ENCODE assay signal across 8 mouse cellular contexts in genomic region chr9:41951472-41952129, GRCm38 (mm10).
DNase-seq lines count a peak whose midpoint lies in the region; ATAC-seq and TF ChIP-seq lines count a peak whose summit lies in the region.

No protein-coding gene starts in this region.

- peak overlapping the region; percentile 90 for H3K27ac ChIP-seq in heart, embryonic 16.5 days (ENCODE audit: low read length)
- H3K27ac ChIP-seq in forebrain, embryonic 15.5 days (replicated peaks) = peak overlapping the region; percentile 96
- no peak overlapping the region for H3K27ac ChIP-seq in liver, embryonic 14.5 days

- H3K36me3 ChIP-seq in heart, embryonic 16.5 days (ENCODE audit: control insufficient read depth, insufficient read depth) = no peaks in the 10 kb centered on the region
- H3K36me3 ChIP-seq in forebrain, embryonic 15.5 days = no peaks in the 10 kb centered on the region
- H3K36me3 ChIP-seq in liver, embryonic 14.5 days (replicated peaks; ENCODE audit: control insufficient read depth, insufficient read depth, low read depth) = no peaks in the 10 kb centered on the region

- WGBS in heart, embryonic 16.5 days = 12% methylated on average over 16 of the region's 16 CpGs
- WGBS in forebrain, embryonic 15.5 days = 5% methylated on average over 16 of the region's 16 CpGs
- WGBS in liver, embryonic 14.5 days (ENCODE audit: insufficient replicate concordance) = 15% methylated on average over 16 of the region's 16 CpGs

- H3K4me2 ChIP-seq in heart, embryonic 16.5 days (ENCODE audit: low read depth, low read length) = peak overlapping the region; percentile 88
- H3K4me2 ChIP-seq in forebrain, embryonic 15.5 days (replicated peaks) = peak overlapping the region; percentile 74
- H3K4me2 ChIP-seq in liver, embryonic 14.5 days (ENCODE audit: low read depth) = peak overlapping the region; percentile 60

- no peak for TF ChIP-seq EP300 in liver, embryonic 14.5 days (IDR thresholded peaks at IDR 0.05; ENCODE audit: low read depth)

- H3K27me3 ChIP-seq in heart, embryonic 16.5 days (ENCODE audit: control insufficient read depth, insufficient read depth, low read length) = no peaks in the 10 kb centered on the region
- H3K27me3 ChIP-seq in forebrain, embryonic 15.5 days = no peaks in the 10 kb centered on the region
- no peaks in the 10 kb centered on the region for H3K27me3 ChIP-seq in liver, embryonic 14.5 days (ENCODE audit: control insufficient read depth, insufficient read depth, low read length)

- peak overlapping the region; percentile 85 for H3K9ac ChIP-seq in heart, embryonic 16.5 days (ENCODE audit: low read length)
- peak overlapping the region; percentile 66 for H3K9ac ChIP-seq in forebrain, embryonic 15.5 days (replicated peaks)
- H3K9ac ChIP-seq in liver, embryonic 14.5 days (replicated peaks) = no peak overlapping the region

- TF ChIP-seq CTCF in liver, embryonic 14.5 days (IDR thresholded peaks at IDR 0.05; ENCODE audit: low read depth) = no peak

- no peak for DNase-seq in heart, postnatal 4 days
- DNase-seq in Muller cell, postnatal 12 days (ENCODE audit: inconsistent ontology term) = peak; percentile 93
- DNase-seq in liver, embryonic 14.5 days (ENCODE audit: low read depth in 3 of 3, low spot score in 3 of 3) = no peak
- no peak for DNase-seq in urinary bladder, postnatal 10 days (ENCODE audit: low spot score)
- DNase-seq in right cerebral cortex, postnatal 36 days (ENCODE audit: low spot score in 2 of 2) = no peak
- no peak for DNase-seq in cerebellum, postnatal 14 days

- H3K4me1 ChIP-seq in heart, embryonic 16.5 days (ENCODE audit: control insufficient read depth, insufficient read depth, low read length) = peaks cover 11% of the 10 kb centered on the region
- peaks cover 52% of the 10 kb centered on the region for H3K4me1 ChIP-seq in forebrain, embryonic 15.5 days
- peaks cover 0 to 3% of the 10 kb centered on the region in 2 experiments; a peak in 2 of 4 replicates for H3K4me1 ChIP-seq in liver, embryonic 14.5 days (replicated peaks; ENCODE audit: control insufficient read depth in 2 of 2, insufficient read depth in 2 of 2, low read length in 1 of 2)

- ATAC-seq in heart, embryonic 16.5 days (replicated peaks; ENCODE audit: extremely low read depth, insufficient read depth, low FRiP score) = peak; percentile 38
- ATAC-seq in forebrain, embryonic 15.5 days (replicated peaks) = peak; percentile 65
- no peak for ATAC-seq in liver, embryonic 14.5 days (ENCODE audit: insufficient read depth)

- no peaks in the 10 kb centered on the region for H3K9me3 ChIP-seq in heart, embryonic 16.5 days (replicated peaks; ENCODE audit: control insufficient read depth, low read length)
- no peaks in the 10 kb centered on the region for H3K9me3 ChIP-seq in forebrain, embryonic 15.5 days
- H3K9me3 ChIP-seq in liver, embryonic 14.5 days (ENCODE audit: control insufficient read depth, low read length) = no peaks in the 10 kb centered on the region

- H3K4me3 ChIP-seq in heart, embryonic 16.5 days (ENCODE audit: low read length) = peak overlapping the region; percentile 63
- peak overlapping the region; percentile 47 for H3K4me3 ChIP-seq in forebrain, embryonic 15.5 days
- H3K4me3 ChIP-seq in liver, embryonic 14.5 days (ENCODE audit: insufficient read depth in 1 of 2, low read depth in 2 of 2, low read length in 2 of 2) = no peak overlapping the region; a peak in 2 of 4 replicates

Comparison
In these comparisons a context has a peak if more than half of its experiments do, and no peak if none do; other contexts are left out.
1. H3K4me3 ChIP-seq: peak in heart, embryonic 16.5 days (single experiment) and forebrain, embryonic 15.5 days (single experiment); none in liver, embryonic 14.5 days (0 of 2).
2. Peak in every context shown above with its lines, with median percentiles within 50 percentile points of each other: H3K4me2 ChIP-seq.